Mouse (Mus musculus) E14TG2a.4 (cell line): ENCODE measurements around the gene Celsr2.

Source experiments
- H3K27me3 ChIP-seq: 2 replicates; pipeline ENCODE4 v1.6.1; 2014; ENCODE audit warnings: low read length, control low read depth; ENCODE audit not compliant: insufficient read depth
- H3K36me3 ChIP-seq: 2 replicates; pipeline ENCODE4 v1.6.1; 2014; ENCODE audit warnings: low read length, control low read depth; ENCODE audit not compliant: insufficient read depth
- H3K4me1 ChIP-seq: replicated peaks from 2 replicates; pipeline ENCODE4 v1.6.1; 2014; ENCODE audit warnings: low read depth, low read length, control low read depth
- H3K4me3 ChIP-seq: replicated peaks from 2 replicates; pipeline ENCODE4 v1.5.1; 2014; ENCODE audit warnings: mild to moderate bottlenecking, low read length
- H3K9me3 ChIP-seq: 2 replicates; pipeline ENCODE4 v1.6.1; 2014; ENCODE audit warnings: low read length, control low read depth
- CTCF ChIP-seq: conservative IDR thresholded peaks from 2 replicates; pipeline ENCODE4 v1.5.1; 2014; ENCODE audit warnings: low read length
- NANOG ChIP-seq: IDR thresholded peaks from 2 replicates; pipeline ENCODE4 v1.6.1; 2014; ENCODE audit warnings: borderline replicate concordance, low read length, mixed read lengths
- POU5F1 ChIP-seq: IDR thresholded peaks from 2 replicates; pipeline ENCODE4 v1.6.1; 2014; ENCODE audit warnings: low read length, borderline replicate concordance

Gene Celsr2

DNA sequence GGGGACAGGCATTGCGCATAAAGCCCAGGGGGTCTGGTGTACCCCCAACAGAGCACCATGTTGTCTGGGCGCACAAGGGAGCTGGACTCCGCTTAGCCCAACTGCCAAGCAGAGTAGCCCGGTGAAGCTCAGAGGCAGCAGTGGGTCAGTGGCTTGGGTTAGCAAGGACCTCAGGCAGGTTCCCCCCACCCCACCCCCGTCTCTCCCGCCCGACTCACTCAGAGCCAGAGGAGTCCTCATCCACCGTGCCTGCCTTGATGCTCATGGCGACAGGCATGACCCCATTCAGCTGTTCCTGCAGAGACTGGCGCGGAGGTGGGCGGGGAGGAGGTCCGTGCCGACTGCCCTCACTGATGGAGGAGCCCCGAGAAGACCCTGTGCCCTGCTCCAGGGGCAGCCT lies 22.6 kb downstream of the Celsr2 start:
- Histone ChIP-seq H3K9me3 (no peaks in the 10 kb centered on the region), H3K36me3 (peaks cover 11% of the 10 kb centered on the region), H3K4me1 (peaks cover 64% of the 10 kb centered on the region), H3K4me3 (peak overlapping the region; percentile 50), H3K27me3 (peaks cover 56% of the 10 kb centered on the region)
- TF ChIP-seq CTCF (no peak), NANOG (no peak), POU5F1 (no peak)

GRCm38 (mm10) chr3:108392299-108392698 lies 23.1 kb downstream of the Celsr2 start:
- peaks cover 64% of the 10 kb centered on the region for H3K4me1 ChIP-seq
- no peaks in the 10 kb centered on the region for H3K9me3 ChIP-seq
- peak overlapping the region; percentile 50 for H3K4me3 ChIP-seq
- peaks cover 16% of the 10 kb centered on the region for H3K36me3 ChIP-seq
- TF ChIP-seq CTCF (no peak), NANOG (no peak), POU5F1 (no peak)
- H3K27me3 ChIP-seq, result peaks cover 51% of the 10 kb centered on the region

- H3K27me3 ChIP-seq, result peaks cover 26% of the 10 kb centered on the region
- H3K36me3 ChIP-seq, result peaks cover 44% of the 10 kb centered on the region
- peak; percentile 96 for TF ChIP-seq CTCF
- TF ChIP-seq NANOG, result no peak
- TF ChIP-seq POU5F1, result no peak
- no peak overlapping the region for H3K4me3 ChIP-seq
- no peaks in the 10 kb centered on the region for H3K9me3 ChIP-seq
- peaks cover 73% of the 10 kb centered on the region for H3K4me1 ChIP-seq
Observed at GRCm38 (mm10) chr3:108389111-108389545, 26.2 kb downstream of the Celsr2 start.

- Histone ChIP-seq H3K36me3 (peaks cover 44% of the 10 kb centered on the region), H3K4me3 (peak overlapping the region; percentile 93), H3K27me3 (no peaks in the 10 kb centered on the region), H3K4me1 (peaks cover 70% of the 10 kb centered on the region), H3K9me3 (no peaks in the 10 kb centered on the region)
- TF ChIP-seq CTCF (no peak), NANOG (no peak), POU5F1 (no peak)
Observed at GRCm38 (mm10) chr3:108386186-108386585, 29.2 kb downstream of the Celsr2 start.

GRCm38 (mm10) chr3:108384425-108384824 lies 30.9 kb downstream of the Celsr2 start:
- Histone ChIP-seq H3K9me3 (no peaks in the 10 kb centered on the region), H3K4me1 (peaks cover 66% of the 10 kb centered on the region), H3K36me3 (peaks cover 44% of the 10 kb centered on the region), H3K4me3 (peak overlapping the region; percentile 93), H3K27me3 (no peaks in the 10 kb centered on the region)
- TF ChIP-seq NANOG, result no peak
- TF ChIP-seq CTCF, result no peak
- no peak for TF ChIP-seq POU5F1

DNA sequence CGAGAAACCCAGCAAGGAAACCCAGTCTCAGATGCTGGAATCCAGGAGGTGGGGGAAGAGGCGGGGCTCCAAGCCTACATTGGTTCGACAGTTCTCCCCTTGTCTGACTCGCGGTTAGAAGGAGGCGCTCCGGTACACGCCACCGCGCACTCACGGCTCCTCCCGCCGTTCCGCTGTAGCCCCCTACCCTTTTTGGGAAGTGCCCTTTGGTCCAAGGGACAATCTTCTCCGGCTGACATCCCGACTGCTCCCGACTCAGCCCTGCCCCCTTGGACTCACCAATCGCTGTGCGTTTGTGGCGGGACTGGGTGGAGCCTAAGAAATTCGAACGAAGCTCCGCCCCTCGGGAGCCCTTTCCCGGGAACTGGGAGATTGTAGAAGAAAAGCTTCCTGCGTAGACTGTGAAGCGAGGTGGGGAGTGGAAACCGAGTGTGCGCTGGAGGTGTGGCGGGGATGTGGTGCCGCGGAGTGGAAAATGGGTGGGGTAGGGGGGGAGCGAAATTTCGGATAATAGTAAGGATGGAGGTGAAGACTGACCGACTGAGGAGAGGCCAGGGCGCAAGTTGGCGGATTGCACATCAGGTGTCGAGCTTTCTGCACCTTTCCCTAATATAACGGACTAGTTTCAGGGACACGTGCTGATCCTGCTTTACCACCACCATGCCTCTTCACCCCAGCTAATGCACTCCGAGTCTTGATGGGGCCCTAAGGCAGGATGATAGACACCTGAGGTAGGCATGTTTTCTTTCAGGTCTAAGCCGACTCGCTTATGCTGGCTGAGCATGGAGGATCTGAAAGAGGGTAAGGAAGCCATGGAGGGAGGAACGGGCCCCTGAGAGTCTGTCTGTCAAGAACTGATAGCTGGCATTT lies 31.6 kb downstream of the Celsr2 start, which contains the start of gene Psrc1:
TSS of gene Psrc1 (plus strand) at position 355 of the 870 bp plus-strand sequence.
- H3K4me3 ChIP-seq, result peak within 1 kb of the TSS; percentile 93
- H3K9me3 ChIP-seq, result no peaks in the 10 kb centered on the region
- H3K27me3 ChIP-seq, result no peaks in the 10 kb centered on the region
- peaks cover 42% of the 10 kb centered on the region for H3K36me3 ChIP-seq
- TF ChIP-seq NANOG, result no peak
- TF ChIP-seq POU5F1, result no peak
- no peak for TF ChIP-seq CTCF
- H3K4me1 ChIP-seq, result peaks cover 60% of the 10 kb centered on the region

- Histone ChIP-seq H3K4me3 (0 out of 2 replicates have a peak overlapping the region, but pooled peaks have one; percentile 93), H3K9me3 (no peaks in the 10 kb centered on the region), H3K36me3 (peaks cover 27% of the 10 kb centered on the region), H3K4me1 (peaks cover 46% of the 10 kb centered on the region), H3K27me3 (no peaks in the 10 kb centered on the region)
- TF ChIP-seq POU5F1, result no peak
- no peak for TF ChIP-seq CTCF
Observed at GRCm38 (mm10) chr3:108381945-108382875, 33.1 kb downstream of the Celsr2 start.

DNA sequence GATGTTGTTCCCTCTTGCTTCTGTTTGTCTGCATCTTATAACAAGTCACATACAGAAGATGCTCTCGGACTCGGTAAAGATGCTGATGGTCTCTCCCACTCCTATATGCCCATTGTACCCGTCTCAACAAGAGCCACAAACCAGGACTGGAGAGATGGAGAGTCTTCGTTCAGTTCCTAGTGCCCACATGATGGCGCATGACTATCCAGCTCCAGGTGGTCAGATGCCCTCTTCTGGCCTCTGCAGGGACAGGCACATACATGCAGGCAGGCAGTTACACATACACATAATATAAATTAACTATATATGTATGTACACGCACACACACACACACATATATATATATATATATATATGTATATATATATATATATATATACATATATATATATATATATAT lies 34.7 kb downstream of the Celsr2 start:
- Histone ChIP-seq H3K4me3 (no peak overlapping the region), H3K27me3 (no peaks in the 10 kb centered on the region)

More for the DNA sequence above, 34.7 kb downstream of the Celsr2 start:
- peaks cover 33% of the 10 kb centered on the region for H3K4me1 ChIP-seq
- no peak for TF ChIP-seq CTCF
- no peak for TF ChIP-seq NANOG
- TF ChIP-seq POU5F1, result no peak
- H3K9me3 ChIP-seq, result no peaks in the 10 kb centered on the region
- peaks cover 12% of the 10 kb centered on the region for H3K36me3 ChIP-seq
